Mouse (Mus musculus): Measurements from ENCODE around the gene Ston1.

Ston1 gene

GRCm38 (mm10) chr17:88625931-88626330, 28.4 kb downstream of the Ston1 start:
- DNase-seq (ENCODE audit: low spot score in 2 of 2): no peak

- DNase-seq (ENCODE audit: low spot score in 2 of 2): peak in 1 of 2 experiments; percentile 21
Observed at GRCm38 (mm10) chr17:88626347-88626811, 28.9 kb downstream of the Ston1 start.

GRCm38 (mm10) chr17:88627150-88627549, 29.7 kb downstream of the Ston1 start:
- DNase-seq (ENCODE audit: low spot score in 2 of 2): no peak

GRCm38 (mm10) chr17:88628676-88629380, 31.3 kb downstream of the Ston1 start:
- DNase-seq (ENCODE audit: low spot score in 2 of 2): peak; percentile 70 to 78

- peak in 1 of 2 experiments; percentile 50 for DNase-seq (ENCODE audit: low spot score in 2 of 2)
Observed at GRCm38 (mm10) chr17:88629381-88629759, 31.9 kb downstream of the Ston1 start.

- DNase-seq (ENCODE audit: low spot score in 2 of 2): peak in 1 of 2 experiments; percentile 67
Observed at GRCm38 (mm10) chr17:88629931-88630553, 32.6 kb downstream of the Ston1 start.

GRCm38 (mm10) chr17:88630554-88630948, 33.1 kb downstream of the Ston1 start:
- DNase-seq (ENCODE audit: low spot score in 2 of 2): no peak

GRCm38 (mm10) chr17:88632631-88633030, 35.1 kb downstream of the Ston1 start:
- peak in 1 of 2 experiments; percentile 1 for DNase-seq (ENCODE audit: low spot score in 2 of 2)

GRCm38 (mm10) chr17:88636076-88636475, 38.6 kb downstream of the Ston1 start:
- DNase-seq (ENCODE audit: low spot score in 2 of 2): peak in 1 of 2 experiments; percentile 52

GRCm38 (mm10) chr17:88636587-88636986, 39.1 kb downstream of the Ston1 start:
- DNase-seq (ENCODE audit: low spot score in 2 of 2): peak in 1 of 2 experiments; percentile 51

- peak; percentile 46 to 74 for DNase-seq (ENCODE audit: low spot score in 2 of 2)
Observed at GRCm38 (mm10) chr17:88641012-88641411, 43.5 kb downstream of the Ston1 start.

- DNase-seq (ENCODE audit: low spot score in 2 of 2): peak in 1 of 2 experiments; percentile 53
Observed at GRCm38 (mm10) chr17:88641836-88642235, 44.4 kb downstream of the Ston1 start.

- peak in 1 of 2 experiments; percentile 54 for DNase-seq (ENCODE audit: low spot score in 2 of 2)
Observed at GRCm38 (mm10) chr17:88644876-88645275, 47.4 kb downstream of the Ston1 start.

GRCm38 (mm10) chr17:88645299-88645698, 47.8 kb downstream of the Ston1 start:
- DNase-seq (ENCODE audit: low spot score in 2 of 2): peak in 1 of 2 experiments; percentile 53

- DNase-seq (ENCODE audit: low spot score in 2 of 2): no peak
Observed at GRCm38 (mm10) chr17:88647149-88647548, 49.7 kb downstream of the Ston1 start.

- DNase-seq (ENCODE audit: low spot score in 2 of 2): peak in 1 of 2 experiments; percentile 69
Observed at GRCm38 (mm10) chr17:88652010-88652409, 54.5 kb downstream of the Ston1 start.

GRCm38 (mm10) chr17:88652702-88653374, 55.4 kb downstream of the Ston1 start:
- DNase-seq (ENCODE audit: low spot score in 2 of 2): peak; percentile 34 to 78

GRCm38 (mm10) chr17:88653375-88653769, 55.9 kb downstream of the Ston1 start:
- DNase-seq (ENCODE audit: low spot score in 2 of 2): peak in 1 of 2 experiments; percentile 12

GRCm38 (mm10) chr17:88658510-88658909, 61.0 kb downstream of the Ston1 start:
- DNase-seq (ENCODE audit: low spot score in 2 of 2): no peak

- DNase-seq (ENCODE audit: low spot score in 2 of 2): no peak
Observed at GRCm38 (mm10) chr17:88666076-88666475, 68.6 kb downstream of the Ston1 start.

- DNase-seq (ENCODE audit: low spot score in 2 of 2): no peak
Observed at GRCm38 (mm10) chr17:88668452-88668851, 71.0 kb downstream of the Ston1 start, which contains the start of gene Gtf2a1l. Gene Gtf2a1l (plus strand): TSS chr17:88668660.

GRCm38 (mm10) chr17:88669921-88670320, 72.4 kb downstream of the Ston1 start:
- no peak for DNase-seq (ENCODE audit: low spot score in 2 of 2)
